Mouse (Mus musculus): ENCODE results near the gene Ace3. TPM values are rescaled to one million over a fixed set of nuclear protein-coding genes. Genes with fewer than 3 reads are reported as not detected.
A peak's percentile ranks its signal among the peaks of the same experiment; 100 is the strongest.

Ace3 gene
- polyA plus RNA-seq, 1 experiment, result not detected

- H3K79me2 ChIP-seq (ENCODE audit: control insufficient read depth, insufficient read depth), result no peaks in the 10 kb centered on the region
- no peak overlapping the region for H3K4me3 ChIP-seq
- no peaks in the 10 kb centered on the region for H3K36me3 ChIP-seq (ENCODE audit: control insufficient read depth, insufficient read depth)
- H3K27me3 ChIP-seq (ENCODE audit: control insufficient read depth, insufficient read depth, insufficient read length), result peaks cover 25% of the 10 kb centered on the region
- H3K4me2 ChIP-seq (ENCODE audit: low read depth), result no peak overlapping the region
- no peak overlapping the region for H3ac ChIP-seq (ENCODE audit: control insufficient read depth, insufficient read length)
- no peak for TF ChIP-seq MYOD1 (IDR thresholded peaks at IDR 0.05; ENCODE audit: control insufficient read depth in 1 of 3, insufficient read length in 2 of 3, low read depth in 2 of 3)
- TF ChIP-seq USF1 (IDR thresholded peaks at IDR 0.05; ENCODE audit: low read depth), result no peak
- TF ChIP-seq SRF (IDR thresholded peaks at IDR 0.05; ENCODE audit: control insufficient read depth, insufficient read length, low read depth), result no peak
- TF ChIP-seq TCF12 (IDR thresholded peaks at IDR 0.05; ENCODE audit: insufficient read depth, poor library complexity, severe bottlenecking), result no peak
- TF ChIP-seq MAX (IDR thresholded peaks at IDR 0.05; ENCODE audit: low read depth), result no peak
These were observed 19.9 kb upstream of the Ace3 start for GRCm38 (mm10) chr11:105974593-105974992.

GRCm38 (mm10) chr11:105975050-105975449 is 19.4 kb upstream of the Ace3 start:
- Histone ChIP-seq H3K4me2 (ENCODE audit: low read depth) (no peak overlapping the region), H3K4me3 (no peak overlapping the region), H3K36me3 (ENCODE audit: control insufficient read depth, insufficient read depth) (no peaks in the 10 kb centered on the region), H3ac (ENCODE audit: control insufficient read depth, insufficient read length) (no peak overlapping the region), H3K79me2 (ENCODE audit: control insufficient read depth, insufficient read depth) (no peaks in the 10 kb centered on the region), H3K27me3 (ENCODE audit: control insufficient read depth, insufficient read depth, insufficient read length) (peaks cover 25% of the 10 kb centered on the region)
- TF ChIP-seq MAX (IDR thresholded peaks at IDR 0.05; ENCODE audit: low read depth), result no peak
- TF ChIP-seq USF1 (IDR thresholded peaks at IDR 0.05; ENCODE audit: low read depth), result peak; percentile 33

DNA sequence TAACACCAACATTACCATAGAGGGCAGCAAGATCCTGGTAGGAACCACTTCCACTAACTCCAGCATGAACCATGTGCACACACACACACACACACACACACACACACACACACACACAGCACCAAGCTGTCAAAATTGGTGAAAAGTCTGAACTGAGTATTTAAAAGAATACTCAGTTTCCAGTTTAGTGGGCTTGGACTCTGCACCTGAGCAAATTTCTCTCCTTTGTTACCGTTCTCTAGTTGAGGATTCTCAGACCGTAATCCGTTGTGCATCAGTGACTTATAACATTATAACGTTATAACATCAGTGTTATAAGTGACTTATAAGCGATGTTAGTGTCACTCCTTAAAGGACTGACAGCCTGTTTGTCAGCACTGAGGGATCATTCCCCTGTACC is 18.8 kb upstream of the Ace3 start:
- Histone ChIP-seq H3K27me3 (ENCODE audit: control insufficient read depth, insufficient read depth, insufficient read length) (peaks cover 25% of the 10 kb centered on the region), H3K36me3 (ENCODE audit: control insufficient read depth, insufficient read depth) (no peaks in the 10 kb centered on the region), H3ac (ENCODE audit: control insufficient read depth, insufficient read length) (no peak overlapping the region), H3K4me3 (no peak overlapping the region), H3K4me2 (ENCODE audit: low read depth) (no peak overlapping the region), H3K79me2 (ENCODE audit: control insufficient read depth, insufficient read depth) (no peaks in the 10 kb centered on the region)
- TF ChIP-seq MAX (IDR thresholded peaks at IDR 0.05; ENCODE audit: low read depth), result no peak
- no peak for TF ChIP-seq USF1 (IDR thresholded peaks at IDR 0.05; ENCODE audit: low read depth)
- no peak for TF ChIP-seq MYOD1 (IDR thresholded peaks at IDR 0.05; ENCODE audit: control insufficient read depth in 1 of 3, insufficient read length in 2 of 3, low read depth in 2 of 3)
- TF ChIP-seq E2F4 (IDR thresholded peaks at IDR 0.05; ENCODE audit: insufficient read depth), result no peak
- no peak for TF ChIP-seq TCF3 (IDR thresholded peaks at IDR 0.05; ENCODE audit: insufficient read length, low read depth)
- no peak for TF ChIP-seq MYOG (IDR thresholded peaks at IDR 0.05; ENCODE audit: control insufficient read depth in 1 of 3, insufficient read depth in 1 of 3, insufficient read length in 2 of 3, low read depth in 2 of 3)
- TF ChIP-seq POLR2A (IDR thresholded peaks at IDR 0.05; ENCODE audit: insufficient read length, low read depth), result no peak
- TF ChIP-seq POLR2AphosphoS2 (IDR thresholded peaks at IDR 0.05; ENCODE audit: insufficient read length, low read depth), result no peak
- no peak for TF ChIP-seq SRF (IDR thresholded peaks at IDR 0.05; ENCODE audit: control insufficient read depth, insufficient read length, low read depth)
- TF ChIP-seq CEBPB (IDR thresholded peaks at IDR 0.05; ENCODE audit: insufficient read depth, poor library complexity, severe bottlenecking), result no peak
- no peak for TF ChIP-seq REST (IDR thresholded peaks at IDR 0.05; ENCODE audit: insufficient read depth, insufficient read length)
- TF ChIP-seq TCF12 (IDR thresholded peaks at IDR 0.05; ENCODE audit: insufficient read depth, poor library complexity, severe bottlenecking), result no peak

DNA sequence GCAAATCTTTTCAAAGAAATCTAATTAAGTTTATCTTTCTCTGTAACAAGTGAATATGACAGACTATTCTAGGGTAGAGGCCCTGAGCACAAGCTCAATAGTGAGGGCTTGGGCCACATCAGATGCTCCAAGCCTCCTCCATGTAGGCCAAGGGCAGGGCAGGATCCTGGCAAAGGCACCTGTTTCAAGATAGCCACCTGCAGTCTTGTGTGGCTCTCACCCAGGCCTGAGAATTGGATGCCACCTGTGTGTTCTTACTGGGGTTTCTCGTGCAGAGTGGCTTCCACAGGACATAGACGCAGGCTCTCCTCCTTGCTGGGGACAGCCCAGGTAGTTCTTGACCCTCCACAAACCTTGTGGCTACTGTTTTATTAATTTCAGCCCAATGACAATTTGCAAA is 16.2 kb upstream of the Ace3 start:
- peaks cover 15% of the 10 kb centered on the region for H3K27me3 ChIP-seq (ENCODE audit: control insufficient read depth, insufficient read depth, insufficient read length)
- H3K4me2 ChIP-seq (ENCODE audit: low read depth), result no peak overlapping the region
- H3ac ChIP-seq (ENCODE audit: control insufficient read depth, insufficient read length), result no peak overlapping the region
- H3K79me2 ChIP-seq (ENCODE audit: control insufficient read depth, insufficient read depth), result no peaks in the 10 kb centered on the region
- TF ChIP-seq TCF3 (IDR thresholded peaks at IDR 0.05; ENCODE audit: insufficient read length, low read depth) (no peak), MAX (IDR thresholded peaks at IDR 0.05; ENCODE audit: low read depth) (no peak)
- H3K4me3 ChIP-seq, result no peak overlapping the region
- no peaks in the 10 kb centered on the region for H3K36me3 ChIP-seq (ENCODE audit: control insufficient read depth, insufficient read depth)

- no peak overlapping the region for H3ac ChIP-seq (ENCODE audit: control insufficient read depth, insufficient read length)
- no peak overlapping the region for H3K4me3 ChIP-seq
- no peaks in the 10 kb centered on the region for H3K36me3 ChIP-seq (ENCODE audit: control insufficient read depth, insufficient read depth)
- no peaks in the 10 kb centered on the region for H3K79me2 ChIP-seq (ENCODE audit: control insufficient read depth, insufficient read depth)
- no peak overlapping the region for H3K4me2 ChIP-seq (ENCODE audit: low read depth)
- H3K27me3 ChIP-seq (ENCODE audit: control insufficient read depth, insufficient read depth, insufficient read length), result peaks cover 11% of the 10 kb centered on the region
- TF ChIP-seq TCF3 (IDR thresholded peaks at IDR 0.05; ENCODE audit: insufficient read length, low read depth), result no peak
- no peak for TF ChIP-seq MYOD1 (IDR thresholded peaks at IDR 0.05; ENCODE audit: control insufficient read depth in 1 of 3, insufficient read length in 2 of 3, low read depth in 2 of 3)
- no peak for TF ChIP-seq MAX (IDR thresholded peaks at IDR 0.05; ENCODE audit: low read depth)
- no peak for TF ChIP-seq SRF (IDR thresholded peaks at IDR 0.05; ENCODE audit: control insufficient read depth, insufficient read length, low read depth)
- no peak for TF ChIP-seq CEBPB (IDR thresholded peaks at IDR 0.05; ENCODE audit: insufficient read depth, poor library complexity, severe bottlenecking)
- TF ChIP-seq USF1 (IDR thresholded peaks at IDR 0.05; ENCODE audit: low read depth), result no peak
- no peak for TF ChIP-seq MYOG (IDR thresholded peaks at IDR 0.05; ENCODE audit: control insufficient read depth in 1 of 3, insufficient read depth in 1 of 3, insufficient read length in 2 of 3, low read depth in 2 of 3)
These were observed 15.8 kb upstream of the Ace3 start for GRCm38 (mm10) chr11:105978634-105979033.

DNA sequence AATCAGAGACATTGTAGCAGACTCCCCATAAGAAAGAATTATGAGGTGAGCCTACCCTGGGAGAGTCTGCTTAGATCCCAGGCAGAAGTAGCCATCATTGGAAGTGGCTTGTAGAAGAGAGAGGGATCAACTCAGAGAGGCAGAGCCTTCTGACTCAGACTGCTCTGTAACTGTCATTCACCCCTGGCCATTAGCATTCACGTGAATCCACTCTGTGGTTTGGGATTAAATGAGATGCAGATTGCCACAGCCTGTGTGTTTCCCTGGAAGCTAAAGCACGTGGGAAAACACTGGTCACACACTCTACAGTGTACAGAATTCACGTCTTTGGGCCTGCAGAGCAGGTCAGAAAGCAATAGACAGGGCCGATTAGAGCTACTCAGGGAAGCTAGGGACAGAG is 10.0 kb upstream of the Ace3 start:
- Histone ChIP-seq H3K27me3 (ENCODE audit: control insufficient read depth, insufficient read depth, insufficient read length) (peaks cover 11% of the 10 kb centered on the region), H3ac (ENCODE audit: control insufficient read depth, insufficient read length) (no peak overlapping the region), H3K4me3 (no peak overlapping the region), H3K4me2 (ENCODE audit: low read depth) (no peak overlapping the region), H3K79me2 (ENCODE audit: control insufficient read depth, insufficient read depth) (no peaks in the 10 kb centered on the region), H3K36me3 (ENCODE audit: control insufficient read depth, insufficient read depth) (no peaks in the 10 kb centered on the region)
- TF ChIP-seq MAX (IDR thresholded peaks at IDR 0.05; ENCODE audit: low read depth), result no peak
- no peak for TF ChIP-seq SRF (IDR thresholded peaks at IDR 0.05; ENCODE audit: control insufficient read depth, insufficient read length, low read depth)
- no peak for TF ChIP-seq E2F4 (IDR thresholded peaks at IDR 0.05; ENCODE audit: insufficient read depth)
- TF ChIP-seq MYOD1 (IDR thresholded peaks at IDR 0.05; ENCODE audit: control insufficient read depth in 1 of 3, insufficient read length in 2 of 3, low read depth in 2 of 3), result no peak
- TF ChIP-seq USF1 (IDR thresholded peaks at IDR 0.05; ENCODE audit: low read depth), result no peak
- TF ChIP-seq TCF3 (IDR thresholded peaks at IDR 0.05; ENCODE audit: insufficient read length, low read depth), result no peak
- no peak for TF ChIP-seq MYOG (IDR thresholded peaks at IDR 0.05; ENCODE audit: control insufficient read depth in 1 of 3, insufficient read depth in 1 of 3, insufficient read length in 2 of 3, low read depth in 2 of 3)
